Mouse (Mus musculus) frontal cortex, postnatal 10 days (tissue): Measurements from ENCODE around the gene Gm826.

Source experiments
- DNase-seq, 2 experiments: peaks; one replicate each; pipeline ENCODE4 v3.0.0; 2022; ENCODE audit warnings: low spot score in 2 of 2, mixed read lengths in 1 of 2

Gene Gm826

DNA sequence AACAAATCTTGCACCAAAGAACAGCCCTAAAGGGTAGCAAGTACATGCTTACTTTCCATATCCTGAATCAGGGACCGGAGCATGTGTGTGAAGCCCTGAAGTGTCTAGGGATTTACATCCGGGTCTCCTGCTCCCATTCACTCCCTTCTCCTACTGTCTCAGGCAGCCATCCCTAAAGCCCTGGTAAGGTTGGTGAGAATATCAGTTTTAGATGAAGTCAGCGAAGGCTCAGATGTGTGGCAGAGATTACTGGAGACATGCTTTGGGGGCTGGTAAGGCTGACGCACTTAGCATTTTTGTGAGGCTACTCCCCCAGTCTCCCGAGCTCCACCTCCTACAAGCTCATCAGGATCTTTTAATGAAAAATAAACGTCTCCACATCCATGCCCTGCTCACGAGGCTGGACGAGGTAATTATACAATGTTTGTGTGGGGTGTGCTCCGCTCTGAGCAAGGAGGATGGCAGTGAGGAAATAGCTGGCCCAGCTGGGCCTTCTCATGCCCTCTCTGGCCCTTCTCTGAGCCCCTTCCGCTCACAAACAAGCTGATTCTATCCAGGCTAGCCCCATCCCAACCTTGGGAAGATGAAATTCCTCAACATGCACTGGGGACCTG, 45.3 kb downstream of the Gm826 start:
- no peak for DNase-seq

DNA sequence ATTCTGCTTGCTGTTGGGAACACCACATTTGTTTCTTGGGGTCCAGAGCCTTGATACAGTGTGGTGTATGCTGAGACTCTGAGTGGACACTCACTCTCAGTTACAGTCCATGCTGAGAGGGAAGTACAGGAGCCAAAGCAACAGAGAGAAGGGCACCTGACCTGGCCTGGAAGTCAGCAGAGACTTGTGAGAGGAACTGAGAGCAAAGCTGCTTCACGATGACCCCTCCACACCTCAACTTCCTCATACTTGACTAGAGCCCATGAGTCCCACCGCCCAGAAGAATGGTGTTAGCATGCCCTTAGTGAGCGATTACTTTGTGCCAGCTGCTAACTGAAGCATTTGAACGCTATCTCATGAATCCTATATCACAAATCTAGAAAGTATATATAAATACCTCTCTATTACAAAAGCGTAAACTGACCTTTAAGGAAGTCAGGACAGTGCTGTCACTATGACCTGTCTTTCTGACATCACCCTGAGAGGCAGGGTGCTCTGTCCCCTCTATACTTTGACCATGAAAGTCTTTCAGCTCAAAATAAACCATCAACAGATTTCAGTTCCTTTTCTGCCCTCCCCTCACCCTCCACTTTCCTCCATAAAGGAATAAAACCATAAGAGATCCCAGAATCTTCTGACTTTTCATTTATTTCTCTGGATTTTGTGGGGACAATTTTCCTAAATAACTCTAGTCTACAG, 57.9 kb downstream of the Gm826 start:
- DNase-seq, result no peak

- no peak for DNase-seq
Measured at GRCm38 (mm10) chr2:160267828-160268453, 66.0 kb downstream of the Gm826 start.

GRCm38 (mm10) chr2:160263861-160264260, 70.1 kb downstream of the Gm826 start:
- no peak for DNase-seq

DNA sequence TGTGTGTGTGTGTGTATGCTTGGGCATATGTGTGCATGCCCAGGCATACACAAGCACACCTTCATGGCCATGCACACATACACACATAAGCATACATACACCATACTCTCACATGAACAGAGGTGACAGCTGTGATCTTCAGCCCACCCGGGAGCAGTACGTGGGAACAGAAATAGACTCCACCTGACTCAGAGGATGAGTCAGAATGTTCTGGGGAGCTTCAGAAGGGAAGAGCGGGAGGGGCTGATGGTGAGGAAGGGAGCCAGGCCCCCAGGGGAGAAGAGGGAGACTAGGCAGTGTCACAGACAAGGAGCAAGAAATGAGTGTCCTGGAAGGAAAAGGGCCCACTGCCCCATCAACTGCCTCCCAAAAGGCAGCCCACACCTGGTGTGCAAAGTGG, 72.4 kb downstream of the Gm826 start:
- DNase-seq, result peak in 1 of 2 experiments; percentile 18
